Mouse (Mus musculus) ES-Bruce4 (cell line): ENCODE data around the gene Fgfr2.

Experiments
- CTCF ChIP-seq: IDR thresholded peaks from one replicate; pipeline ENCODE4 v1.8.1; 2011; ENCODE audit warnings: low read depth, low read length
- EP300 ChIP-seq: IDR thresholded peaks from 2 replicates; pipeline ENCODE4 v1.6.1; 2011; ENCODE audit warnings: low read depth, low read length; ENCODE audit not compliant: insufficient read depth
- POLR2A ChIP-seq: IDR thresholded peaks from one replicate; pipeline ENCODE4 v1.8.1; 2011; ENCODE audit warnings: low read length; ENCODE audit not compliant: insufficient read depth

DNA sequence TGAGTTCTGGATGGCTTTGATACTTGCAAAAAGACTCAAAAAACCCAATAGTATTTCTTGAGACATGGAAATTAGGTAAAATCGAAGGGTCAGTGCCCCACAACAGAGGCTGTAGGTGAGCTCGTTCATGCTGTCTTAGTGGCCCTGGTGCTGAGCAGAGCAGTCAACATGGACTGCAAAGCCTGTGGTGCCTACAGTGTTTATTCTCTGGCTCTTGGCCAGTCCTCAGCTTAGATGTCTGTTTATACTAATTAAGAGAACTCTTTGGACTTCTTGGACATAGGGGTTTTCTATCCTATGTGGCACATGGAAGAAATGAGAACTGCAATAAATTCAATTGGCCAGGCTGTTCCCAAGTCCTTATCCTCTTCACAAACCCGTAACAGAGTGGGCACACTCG, 2811.8 kb downstream of the Fgfr2 start:
- TF ChIP-seq POLR2A (no peak), CTCF (no peak), EP300 (no peak)
